In genomic region chr2:11637115-11637514, GRCm38 (mm10) we compare ENCODE assay signal across 17 mouse cellular contexts. TPM values are rescaled to one million over a fixed set of nuclear protein-coding genes. Genes with fewer than 3 reads are reported as not detected.
DNase-seq lines count a peak whose midpoint lies in the region; ATAC-seq and TF ChIP-seq lines count a peak whose summit lies in the region.
"Had no signal": no experiment of that assay in that cellular context is flagged by ENCODE, and none has a peak within 500 bp of the region (broad histone marks: within the 10 kb centered on the region; RNA-seq: fewer than 3 reads in every experiment).

No protein-coding gene starts in this region.

- TF ChIP-seq CTCF in liver, postnatal 0 days (IDR thresholded peaks at IDR 0.05; ENCODE audit: low read depth), result no peak

- 20% methylated on average over 1 of the region's 1 CpGs for WGBS in liver, postnatal 0 days (ENCODE audit: insufficient replicate concordance)
- 27% methylated on average over 1 of the region's 1 CpGs for WGBS in liver, embryonic 11.5 days
- 66% methylated on average over 1 of the region's 1 CpGs for WGBS in intestine, embryonic 16.5 days

- H3K4me1 ChIP-seq in liver, postnatal 0 days (ENCODE audit: insufficient read depth), result no peaks in the 10 kb centered on the region
- no peaks in the 10 kb centered on the region for H3K4me1 ChIP-seq in liver, embryonic 11.5 days (replicated peaks; ENCODE audit: control insufficient read depth, insufficient read depth, low read length)
- no peaks in the 10 kb centered on the region for H3K4me1 ChIP-seq in intestine, embryonic 16.5 days (ENCODE audit: control insufficient read depth, insufficient read depth, low read length)
- H3K4me1 ChIP-seq: embryonic facial prominence, embryonic 15.5 days; heart, embryonic 12.5 days; intestine, embryonic 15.5 days; liver, embryonic 15.5 days; midbrain, embryonic 15.5 days had no signal

- H3K27ac ChIP-seq in liver, postnatal 0 days (ENCODE audit: low read depth), result peak overlapping the region; percentile 78
- no peak overlapping the region for H3K27ac ChIP-seq in liver, embryonic 11.5 days (ENCODE audit: low read depth, low read length)
- H3K27ac ChIP-seq in intestine, embryonic 16.5 days (ENCODE audit: low read length), result no peak overlapping the region
- H3K27ac ChIP-seq: embryonic facial prominence, embryonic 15.5 days; intestine, embryonic 15.5 days; liver, embryonic 15.5 days; midbrain, embryonic 15.5 days had no signal

- TF ChIP-seq EP300 in liver, postnatal 0 days (IDR thresholded peaks at IDR 0.05; ENCODE audit: low read depth), result no peak

- H3K9me3 ChIP-seq in liver, postnatal 0 days (ENCODE audit: low read length), result no peaks in the 10 kb centered on the region
- H3K9me3 ChIP-seq in liver, embryonic 11.5 days (ENCODE audit: control insufficient read depth, low read length), result no peaks in the 10 kb centered on the region
- H3K9me3 ChIP-seq in intestine, embryonic 16.5 days (ENCODE audit: control insufficient read depth, low read length), result no peaks in the 10 kb centered on the region
- H3K9me3 ChIP-seq: embryonic facial prominence, embryonic 15.5 days; heart, embryonic 12.5 days; intestine, embryonic 15.5 days; liver, embryonic 15.5 days; midbrain, embryonic 15.5 days had no signal

- no peak overlapping the region for H3K4me2 ChIP-seq in liver, postnatal 0 days (ENCODE audit: low read depth, low read length)
- H3K4me2 ChIP-seq in liver, embryonic 11.5 days, result no peak overlapping the region
- H3K4me2 ChIP-seq in intestine, embryonic 16.5 days (ENCODE audit: low read depth, low read length), result no peak overlapping the region
- H3K4me2 ChIP-seq: embryonic facial prominence, embryonic 15.5 days; heart, embryonic 12.5 days; intestine, embryonic 15.5 days; liver, embryonic 15.5 days; midbrain, embryonic 15.5 days had no signal

- peak; percentile 72 for ATAC-seq in liver, postnatal 0 days
- no peak for ATAC-seq in liver, embryonic 11.5 days (replicated peaks; ENCODE audit: low FRiP score)
- ATAC-seq in megakaryocyte, adult 5-6 weeks (ENCODE audit: poor library complexity, severe bottlenecking), result peak; percentile 97
- no peak for ATAC-seq in intestine, embryonic 16.5 days
- ATAC-seq: forebrain, postnatal 0 days; intestine, embryonic 15.5 days; midbrain, embryonic 15.5 days had no signal

- peak; percentile 15 for DNase-seq in liver, postnatal 0 days
- DNase-seq in liver, embryonic 11.5 days (ENCODE audit: low spot score), result no peak
- DNase-seq in MEL-GATA-1-ER (ENCODE audit: extremely low read depth, low read depth), result peak; percentile 91
- peak; percentile 42 to 47 for DNase-seq in thymus, postnatal 10 days (ENCODE audit: low spot score in 2 of 2)
- DNase-seq in kidney, adult 18-20 months, result no peak
- DNase-seq: adrenal gland, adult 2 months; cerebellum, postnatal 10 days; forebrain, postnatal 0 days had no signal

- no peaks in the 10 kb centered on the region for H3K36me3 ChIP-seq in liver, postnatal 0 days (replicated peaks; ENCODE audit: insufficient read depth, low read length)
- no peaks in the 10 kb centered on the region for H3K36me3 ChIP-seq in liver, embryonic 11.5 days (ENCODE audit: control insufficient read depth, insufficient read depth, low read length)
- H3K36me3 ChIP-seq in intestine, embryonic 16.5 days (ENCODE audit: control insufficient read depth, insufficient read depth, low read length), result no peaks in the 10 kb centered on the region
- H3K36me3 ChIP-seq: embryonic facial prominence, embryonic 15.5 days; heart, embryonic 12.5 days; intestine, embryonic 15.5 days; liver, embryonic 15.5 days; midbrain, embryonic 15.5 days had no signal

- H3K27me3 ChIP-seq in liver, postnatal 0 days (ENCODE audit: insufficient read depth, low read length), result no peaks in the 10 kb centered on the region
- H3K27me3 ChIP-seq in liver, embryonic 11.5 days (replicated peaks; ENCODE audit: control insufficient read depth, insufficient read depth, low read length), result no peaks in the 10 kb centered on the region
- no peaks in the 10 kb centered on the region for H3K27me3 ChIP-seq in intestine, embryonic 16.5 days (replicated peaks; ENCODE audit: control insufficient read depth, insufficient read depth, low read length)
- H3K27me3 ChIP-seq: embryonic facial prominence, embryonic 15.5 days; heart, embryonic 12.5 days; intestine, embryonic 15.5 days; liver, embryonic 15.5 days; midbrain, embryonic 15.5 days had no signal

- H3K4me3 ChIP-seq in liver, postnatal 0 days (ENCODE audit: low read depth, low read length), result no peak overlapping the region
- H3K4me3 ChIP-seq in liver, embryonic 11.5 days (ENCODE audit: low read depth, low read length), result no peak overlapping the region
- H3K4me3 ChIP-seq in intestine, embryonic 16.5 days (ENCODE audit: low read length), result no peak overlapping the region
- H3K4me3 ChIP-seq: embryonic facial prominence, embryonic 15.5 days; heart, embryonic 12.5 days; intestine, embryonic 15.5 days; liver, embryonic 15.5 days; midbrain, embryonic 15.5 days had no signal

- H3K9ac ChIP-seq in liver, postnatal 0 days (replicated peaks), result no peak overlapping the region
- H3K9ac ChIP-seq in liver, embryonic 11.5 days (ENCODE audit: low read depth, low read length), result no peak overlapping the region
- no peak overlapping the region for H3K9ac ChIP-seq in intestine, embryonic 16.5 days (ENCODE audit: low read depth, low read length)
- H3K9ac ChIP-seq: embryonic facial prominence, embryonic 15.5 days; forebrain, postnatal 0 days; heart, embryonic 12.5 days; intestine, embryonic 15.5 days; liver, embryonic 15.5 days; midbrain, embryonic 15.5 days had no signal

RNA-seq across cellular contexts. Expression of gene Il2ra, which starts 5.5 kb away (rescaled TPM):
- 0.06 and 0.23 TPM in 2 replicates for polyA plus RNA-seq in liver, postnatal 0 days (2015; fragmentation: Nextera tagmentation; extraction: Ambion mirVana)
- 0.04 TPM in 1 of 2 replicates, not detected in the other for polyA plus RNA-seq in liver, embryonic 11.5 days (2014; fragmentation: Nextera tagmentation; extraction: Ambion mirVana)
- 0.42 and 0.75 TPM in 2 replicates for total RNA-seq in megakaryocyte, adult 5-6 weeks (2015)
- not detected in 2 replicates for total RNA-seq in megakaryocyte, adult 5-6 weeks (2017)
- polyA plus RNA-seq in intestine, embryonic 16.5 days (2015; fragmentation: Nextera tagmentation; extraction: Ambion mirVana), result 0.10 and 0.12 TPM in 2 replicates
- total RNA-seq: forebrain, postnatal 0 days had no signal
- polyA plus RNA-seq: adrenal gland, adult 2 months; embryonic facial prominence, embryonic 15.5 days; forebrain, postnatal 0 days; heart, embryonic 12.5 days; liver, embryonic 15.5 days; stomach, embryonic 16.5 days had no signal

RNA-seq across cellular contexts. Expression of gene Gm17490, which starts 11.1 kb away (rescaled TPM):
- polyA plus RNA-seq in liver, postnatal 0 days (2015; fragmentation: Nextera tagmentation; extraction: Ambion mirVana), result not detected in 2 replicates
- polyA plus RNA-seq in liver, embryonic 11.5 days (2014; fragmentation: Nextera tagmentation; extraction: Ambion mirVana), result not detected in 2 replicates
- not detected in 2 replicates for total RNA-seq in megakaryocyte, adult 5-6 weeks (2015)
- not detected in 2 replicates for total RNA-seq in megakaryocyte, adult 5-6 weeks (2017)
- polyA plus RNA-seq in intestine, embryonic 16.5 days (2015; fragmentation: Nextera tagmentation; extraction: Ambion mirVana), result not detected in 2 replicates
- total RNA-seq: adrenal gland, adult 2 months; forebrain, postnatal 0 days; left cerebral cortex, adult 8-10 months had no signal
- polyA plus RNA-seq: adrenal gland, adult 2 months; embryonic facial prominence, embryonic 15.5 days; forebrain, postnatal 0 days; heart, embryonic 12.5 days; intestine, embryonic 15.5 days; liver, embryonic 15.5 days; midbrain, embryonic 15.5 days; stomach, embryonic 16.5 days had no signal

RNA-seq across cellular contexts. Expression of gene Rbm17, which starts 33.2 kb away (rescaled TPM):
- 46.9 and 50.8 TPM in 2 replicates for polyA plus RNA-seq in liver, postnatal 0 days (2015; fragmentation: Nextera tagmentation; extraction: Ambion mirVana)
- polyA plus RNA-seq in liver, embryonic 11.5 days (2014; fragmentation: Nextera tagmentation; extraction: Ambion mirVana), result 176 and 179 TPM in 2 replicates
- total RNA-seq in megakaryocyte, adult 5-6 weeks (2015), result 105 and 115 TPM in 2 replicates
- 122 and 124 TPM in 2 replicates for total RNA-seq in megakaryocyte, adult 5-6 weeks (2017)
- polyA plus RNA-seq in intestine, embryonic 16.5 days (2015; fragmentation: Nextera tagmentation; extraction: Ambion mirVana), result 105 and 115 TPM in 2 replicates

Comparison
In these comparisons a context has a peak if more than half of its experiments do, and no peak if none do; other contexts are left out.
1. ATAC-seq: peak in liver, postnatal 0 days (single experiment) and megakaryocyte, adult 5-6 weeks (single experiment); none in liver, embryonic 11.5 days (single experiment) and intestine, embryonic 16.5 days (single experiment).
2. DNase-seq: peak in liver, postnatal 0 days (single experiment), MEL-GATA-1-ER (single experiment) and thymus, postnatal 10 days (2 of 2); none in liver, embryonic 11.5 days (single experiment) and kidney, adult 18-20 months (single experiment).